Mouse (Mus musculus): ENCODE measurements around the gene Ankrd36.

Ankrd36 gene

GRCm38 (mm10) chr11:5684283-5684682 is 114.8 kb downstream of the Ankrd36 start:
- DNase-seq = no peak

GRCm38 (mm10) chr11:5691775-5692174 is 122.3 kb downstream of the Ankrd36 start:
- peak; percentile 67 for DNase-seq

GRCm38 (mm10) chr11:5700808-5701207 is 131.3 kb downstream of the Ankrd36 start:
- no peak for DNase-seq

- no peak for DNase-seq
Observed at GRCm38 (mm10) chr11:5701300-5701699, 131.8 kb downstream of the Ankrd36 start.

GRCm38 (mm10) chr11:5701821-5702220 is 132.3 kb downstream of the Ankrd36 start:
- DNase-seq = no peak

GRCm38 (mm10) chr11:5702271-5702956 is 132.9 kb downstream of the Ankrd36 start:
- no peak for DNase-seq

- DNase-seq = no peak
Observed at GRCm38 (mm10) chr11:5702957-5703332, 133.5 kb downstream of the Ankrd36 start.

- no peak for DNase-seq
Observed at GRCm38 (mm10) chr11:5703341-5703740, 133.9 kb downstream of the Ankrd36 start.

GRCm38 (mm10) chr11:5705972-5706371 is 136.5 kb downstream of the Ankrd36 start:
- no peak for DNase-seq

GRCm38 (mm10) chr11:5706874-5707529 is 137.5 kb downstream of the Ankrd36 start:
- peak; percentile 27 for DNase-seq

- DNase-seq = peak; percentile 94
Observed at GRCm38 (mm10) chr11:5707530-5708353, 138.3 kb downstream of the Ankrd36 start.

- no peak for DNase-seq
Observed at GRCm38 (mm10) chr11:5715179-5715578, 145.7 kb downstream of the Ankrd36 start.

GRCm38 (mm10) chr11:5715630-5716105 is 146.2 kb downstream of the Ankrd36 start, which contains the start of gene Mrps24:
Gene Mrps24 (minus strand): TSS chr11:5715680.
- no peak for DNase-seq

GRCm38 (mm10) chr11:5716246-5716645 is 146.8 kb downstream of the Ankrd36 start:
- DNase-seq = no peak

GRCm38 (mm10) chr11:5716938-5717705 is 147.6 kb downstream of the Ankrd36 start:
- DNase-seq = peak; percentile 66

GRCm38 (mm10) chr11:5718611-5719354 is 149.3 kb downstream of the Ankrd36 start:
- no peak for DNase-seq

- DNase-seq = no peak
Observed at GRCm38 (mm10) chr11:5729582-5729981, 160.1 kb downstream of the Ankrd36 start.

- no peak for DNase-seq
Observed at GRCm38 (mm10) chr11:5732401-5732800, 162.9 kb downstream of the Ankrd36 start.

- DNase-seq = no peak
Observed at GRCm38 (mm10) chr11:5734323-5734722, 164.8 kb downstream of the Ankrd36 start.

GRCm38 (mm10) chr11:5737137-5737536 is 167.7 kb downstream of the Ankrd36 start:
- no peak for DNase-seq
